Mouse (Mus musculus) cortical plate, adult 2 months (tissue): ENCODE measurements around the gene Enpp6.

Experiments
- CTCF ChIP-seq: fragments of 200-500 bp; IDR thresholded peaks from 2 replicates; pipeline ENCODE4 v1.5.1; 2011; ENCODE audit warnings: mild to moderate bottlenecking, control low read depth, low read length; ENCODE audit not compliant: insufficient read depth; ENCODE audit errors: extremely low read depth
- POLR2A ChIP-seq: fragments of 200-500 bp; IDR thresholded peaks from 2 replicates; pipeline ENCODE4 v1.6.1; 2011; ENCODE audit warnings: mild to moderate bottlenecking, low read length, control low read depth; ENCODE audit not compliant: insufficient read depth; ENCODE audit errors: extremely low read depth

DNA sequence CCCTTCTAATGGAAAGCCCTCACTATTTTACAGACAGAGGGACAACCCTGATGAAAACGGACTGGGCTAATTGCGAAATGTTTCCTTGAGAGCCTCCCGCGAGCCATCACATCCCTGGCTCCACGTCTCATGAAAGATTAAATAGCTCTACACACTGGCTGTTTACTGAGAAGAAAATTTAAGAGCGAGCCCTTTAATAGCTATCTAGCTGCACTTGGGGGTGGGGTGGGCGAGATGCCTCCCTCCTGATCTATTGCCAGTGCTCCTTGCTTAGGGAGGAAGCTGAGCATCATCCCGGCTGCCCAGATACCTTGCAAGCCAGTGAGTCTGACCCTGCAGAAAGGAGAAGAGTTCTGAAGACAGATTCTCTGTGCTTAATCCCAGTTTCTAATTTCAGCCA is 103.3 kb downstream of the Enpp6 start:
- TF ChIP-seq CTCF (no peak), POLR2A (no peak)
